In the genomic region with DNA sequence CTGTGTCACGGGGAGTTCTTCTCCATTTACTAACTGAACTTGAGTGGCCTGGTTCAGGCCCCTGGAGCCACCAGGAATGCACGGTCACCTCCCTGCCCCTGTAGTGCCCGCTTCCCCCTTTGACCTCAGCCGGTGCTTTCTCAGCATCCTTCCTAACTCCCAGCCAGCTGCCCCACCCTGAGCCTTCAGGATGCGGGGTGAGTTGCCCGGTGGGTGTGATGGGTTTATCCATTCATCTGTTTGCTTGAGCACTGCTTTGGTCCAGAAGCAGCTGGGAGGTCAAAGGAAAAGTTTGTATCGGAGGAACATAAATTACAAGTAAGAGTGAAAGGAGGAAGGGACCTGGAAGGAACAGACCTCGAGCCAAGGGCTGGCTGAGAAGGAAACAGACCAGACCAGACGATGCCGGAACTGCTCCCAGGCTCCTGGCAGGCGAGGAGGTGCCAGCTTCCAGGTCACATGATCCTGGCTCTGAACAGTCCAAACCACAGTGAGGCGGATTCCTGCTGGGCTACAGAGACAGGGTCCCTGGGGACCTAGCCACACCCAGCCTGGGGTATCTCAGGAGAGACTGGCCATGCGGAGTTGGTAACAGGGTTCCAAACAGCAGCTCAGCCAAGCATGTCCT, we compare ENCODE assay signal across 7 mouse cellular contexts. TPM values are rescaled to one million over a fixed set of nuclear protein-coding genes. Genes with fewer than 3 reads are reported as not detected.
DNase-seq lines count a peak whose midpoint lies in the region; ATAC-seq and TF ChIP-seq lines count a peak whose summit lies in the region.

No protein-coding gene starts in this region.

- CTCF ChIA-PET in Patski (lab: Charles Lee) = no interaction called here

- 62% methylated on average over 13 of the region's 13 CpGs for WGBS in midbrain, embryonic 16.5 days

- intact Hi-C loops in left cerebral cortex, postnatal 25 days (cut with DNase I) = no loop called here

- no peaks in the 10 kb centered on the region for H3K27me3 ChIP-seq in Patski
- H3K27me3 ChIP-seq in midbrain, embryonic 16.5 days (ENCODE audit: control insufficient read depth, insufficient read depth, low read depth, low read length) = no peaks in the 10 kb centered on the region

- peak; percentile 12 for ATAC-seq in Patski
- no peak for ATAC-seq in midbrain, embryonic 16.5 days

- H3K27ac ChIP-seq in midbrain, embryonic 16.5 days (ENCODE audit: low read length) = no peak overlapping the region

- no peaks in the 10 kb centered on the region for H3K9me3 ChIP-seq in midbrain, embryonic 16.5 days (replicated peaks; ENCODE audit: control insufficient read depth, low read length, poor library complexity, severe bottlenecking)

- H3K4me1 ChIP-seq in midbrain, embryonic 16.5 days (ENCODE audit: control insufficient read depth, insufficient read depth, low read length) = no peaks in the 10 kb centered on the region

- in situ Hi-C loops in Patski (cut with MboI; ENCODE audit: low pct_unique_long_range_greater_than_20kb) = no loop called here

- H3K4me2 ChIP-seq in midbrain, embryonic 16.5 days (ENCODE audit: low read length) = no peak overlapping the region

- DNase-seq in Patski (ENCODE audit: low read depth, low spot score) = no peak
- DNase-seq in adrenal gland, postnatal 36 days = peak; percentile 60 to 77
- DNase-seq in frontal cortex, adult 2 months (ENCODE audit: extremely low spot score in 1 of 2, low spot score in 1 of 2) = peak; percentile 38 to 54
- peak; percentile 63 for DNase-seq in heart, postnatal 4 days
- DNase-seq in left cerebral cortex, postnatal 25 days (ENCODE audit: low spot score in 2 of 2) = peak; percentile 48 to 65
- peak; percentile 81 to 83 for DNase-seq in right cerebral cortex, postnatal 10 days (ENCODE audit: low spot score in 2 of 2)

- no peak for TF ChIP-seq CTCF in Patski (IDR thresholded peaks at IDR 0.05)

- H3K36me3 ChIP-seq in midbrain, embryonic 16.5 days (ENCODE audit: control insufficient read depth, insufficient read depth, low read length) = no peaks in the 10 kb centered on the region

- H3K4me3 ChIP-seq in midbrain, embryonic 16.5 days (ENCODE audit: low read depth, low read length) = no peak overlapping the region

- POLR2A ChIA-PET in Patski (lab: Charles Lee) = no interaction called here

- H3K9ac ChIP-seq in midbrain, embryonic 16.5 days (ENCODE audit: low read depth, low read length) = no peak overlapping the region

RNA-seq across cellular contexts. Expression of a gene that starts 16.1 kb away (rescaled TPM):
- polyA plus RNA-seq in Patski (2021) = not detected
- total RNA-seq in adrenal gland, postnatal 36 days (2021) = 10 to 100 TPM; 15.3 to 24.4 TPM
- 3.0 and 4.0 TPM in 2 replicates for polyA plus RNA-seq in frontal cortex, adult 2 months (2012; rRNA removed)
- total RNA-seq in heart, postnatal 4 days (2021) = 10 to 100 TPM; 12.6 to 14.6 TPM
- 1 to 10 TPM; 3.8 to 4.5 TPM for total RNA-seq in left cerebral cortex, postnatal 25 days (2021)
- 1.2 and 1.3 TPM in 2 replicates for polyA plus RNA-seq in midbrain, embryonic 16.5 days (2015; fragmentation: Nextera tagmentation; extraction: Ambion mirVana)
